Mouse (Mus musculus): ENCODE data around the gene Olfr170. TPM values are rescaled to one million over a fixed set of nuclear protein-coding genes. Genes with fewer than 3 reads are reported as not detected.
"Not testable (repeated sequence)": the region's sequence is repeated elsewhere in the genome, so short reads cannot be mapped to it uniquely, and the experiment has no call there.

Olfr170 gene
- polyA plus RNA-seq (2014; fragmentation: Nextera tagmentation; extraction: Ambion mirVana) = not detected in 2 replicates

DNA sequence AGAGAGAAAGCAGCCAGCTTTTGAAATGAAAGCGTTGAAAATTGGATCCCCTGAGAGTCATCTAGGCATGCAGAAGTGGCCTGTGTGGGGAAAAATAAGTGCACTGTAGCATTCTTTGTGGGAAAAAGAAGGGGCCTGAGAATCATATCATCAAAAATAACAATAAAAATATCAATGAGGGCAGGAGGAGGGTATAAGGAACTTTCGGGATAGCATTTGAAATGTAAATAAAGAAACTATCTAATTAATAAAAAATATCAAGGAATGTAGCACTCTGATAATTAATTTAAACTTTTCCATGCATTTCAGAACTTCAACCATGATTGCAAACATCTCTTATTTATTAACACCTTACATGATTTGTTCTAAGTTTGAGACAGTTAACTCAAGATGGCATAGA is at the start of gene Olfr170:
Gene Olfr170 (minus strand): TSS at position 101 of the 400 bp plus-strand sequence.
- not testable (repeated sequence) for H3K9me3 ChIP-seq (ENCODE audit: control insufficient read depth, low read length); ATAC-seq (ENCODE audit: low FRiP score, low TSS enrichment); H3K4me1 ChIP-seq (ENCODE audit: control insufficient read depth, insufficient read depth, low read length); H3K27ac ChIP-seq (ENCODE audit: low read depth, low read length); H3K9ac ChIP-seq (ENCODE audit: low read depth, low read length); H3K4me2 ChIP-seq (replicated peaks; ENCODE audit: low read depth, low read length); H3K36me3 ChIP-seq (ENCODE audit: control insufficient read depth, insufficient read depth, low read length); H3K27me3 ChIP-seq (ENCODE audit: control insufficient read depth, insufficient read depth, low read length); H3K4me3 ChIP-seq (ENCODE audit: low read length)
- 94% methylated on average over 2 of the region's 2 CpGs for WGBS

DNA sequence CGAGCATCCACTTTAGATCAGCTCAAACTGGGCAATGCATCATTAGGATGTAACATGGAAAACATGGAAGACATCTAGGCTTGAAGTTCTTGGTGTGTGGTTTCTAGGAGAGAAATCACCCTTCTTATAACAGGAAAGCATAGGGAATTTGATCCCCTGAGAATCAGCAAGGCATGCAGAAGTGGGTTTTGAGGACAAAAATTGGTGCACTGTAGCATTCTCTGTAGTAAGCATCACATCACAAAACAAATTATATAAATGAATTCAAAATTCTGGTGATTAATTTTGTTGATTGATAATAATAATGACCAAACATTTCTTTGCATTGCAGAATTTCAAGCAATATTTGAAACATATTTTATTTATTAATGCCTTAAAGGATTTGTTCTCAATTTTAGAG is 18.1 kb upstream of the Olfr170 start, which contains the start of gene Olfr171:
Gene Olfr171 (minus strand): TSS at position 101 of the 400 bp plus-strand sequence.
- Histone ChIP-seq H3K36me3 (ENCODE audit: control insufficient read depth, insufficient read depth, low read length) (no peaks in the 10 kb centered on the region), H3K9me3 (ENCODE audit: control insufficient read depth, low read length) (no peaks in the 10 kb centered on the region), H3K27ac (ENCODE audit: low read depth, low read length) (no peak within 1 kb of the TSS), H3K27me3 (ENCODE audit: control insufficient read depth, insufficient read depth, low read length) (no peaks in the 10 kb centered on the region), H3K4me3 (ENCODE audit: low read length) (no peak within 1 kb of the TSS), H3K4me2 (replicated peaks; ENCODE audit: low read depth, low read length) (no peak within 1 kb of the TSS), H3K9ac (ENCODE audit: low read depth, low read length) (no peak within 1 kb of the TSS), H3K4me1 (ENCODE audit: control insufficient read depth, insufficient read depth, low read length) (no peaks in the 10 kb centered on the region)
- no peak for ATAC-seq (ENCODE audit: low FRiP score, low TSS enrichment)
- 90% methylated on average over 1 of the region's 1 CpGs for WGBS

DNA sequence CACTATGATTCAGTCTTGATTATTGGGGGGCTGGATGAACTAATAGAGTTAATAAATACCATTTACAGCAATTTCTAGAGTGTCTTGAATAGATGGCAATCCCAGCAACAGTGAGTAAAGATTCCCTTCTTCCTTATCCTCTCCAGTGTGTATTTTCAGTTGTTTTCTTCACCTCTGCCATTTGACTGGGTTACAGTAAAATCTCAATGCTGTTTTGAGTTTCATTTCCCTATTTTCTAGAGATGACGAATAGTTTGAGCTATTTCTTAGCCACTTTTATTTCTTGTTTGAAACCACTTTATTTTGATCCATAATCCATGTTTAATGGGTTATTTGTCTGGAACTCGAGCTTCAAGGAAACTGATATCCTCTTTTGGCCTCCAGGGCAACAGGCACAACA is 8.5 kb downstream of the Olfr170 start:
- no peak for ATAC-seq (ENCODE audit: low FRiP score, low TSS enrichment)
- no peaks in the 10 kb centered on the region for H3K36me3 ChIP-seq (ENCODE audit: control insufficient read depth, insufficient read depth, low read length)
- H3K9me3 ChIP-seq (ENCODE audit: control insufficient read depth, low read length) = no peaks in the 10 kb centered on the region
- H3K4me2 ChIP-seq (replicated peaks; ENCODE audit: low read depth, low read length) = no peak overlapping the region
- 65% methylated on average over 2 of the region's 2 CpGs for WGBS
- H3K4me3 ChIP-seq (ENCODE audit: low read length) = no peak overlapping the region
- H3K27me3 ChIP-seq (ENCODE audit: control insufficient read depth, insufficient read depth, low read length) = no peaks in the 10 kb centered on the region
- no peaks in the 10 kb centered on the region for H3K4me1 ChIP-seq (ENCODE audit: control insufficient read depth, insufficient read depth, low read length)
- no peak overlapping the region for H3K27ac ChIP-seq (ENCODE audit: low read depth, low read length)
- H3K9ac ChIP-seq (ENCODE audit: low read depth, low read length) = no peak overlapping the region

DNA sequence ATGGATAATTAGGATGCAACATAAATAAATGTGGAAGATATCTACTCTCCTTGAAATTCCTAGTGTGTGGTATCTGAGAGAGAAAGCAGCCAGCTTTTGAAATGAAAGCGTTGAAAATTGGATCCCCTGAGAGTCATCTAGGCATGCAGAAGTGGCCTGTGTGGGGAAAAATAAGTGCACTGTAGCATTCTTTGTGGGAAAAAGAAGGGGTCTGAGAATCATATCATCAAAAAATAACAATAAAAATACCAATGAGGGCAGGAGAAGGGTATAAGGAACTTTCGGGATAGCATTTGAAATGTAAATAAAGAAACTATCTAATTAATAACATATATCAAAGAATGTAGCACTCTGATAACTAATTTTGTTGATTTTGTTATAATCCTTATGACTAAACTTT is 40.0 kb downstream of the Olfr170 start, which contains the start of gene Olfr169:
Gene Olfr169 (minus strand): TSS at position 101 of the 400 bp plus-strand sequence.
- H3K4me1 ChIP-seq (ENCODE audit: control insufficient read depth, insufficient read depth, low read length); H3K4me2 ChIP-seq (replicated peaks; ENCODE audit: low read depth, low read length); H3K27ac ChIP-seq (ENCODE audit: low read depth, low read length); H3K9me3 ChIP-seq (ENCODE audit: control insufficient read depth, low read length); H3K36me3 ChIP-seq (ENCODE audit: control insufficient read depth, insufficient read depth, low read length); H3K4me3 ChIP-seq (ENCODE audit: low read length); H3K9ac ChIP-seq (ENCODE audit: low read depth, low read length); ATAC-seq (ENCODE audit: low FRiP score, low TSS enrichment); H3K27me3 ChIP-seq (ENCODE audit: control insufficient read depth, insufficient read depth, low read length): not testable (repeated sequence)
- WGBS = 91% methylated on average over 2 of the region's 2 CpGs

Other genes with a start within 250 kb of the Olfr170 start
- gene Olfr165, start 188.7 kb downstream of the Olfr170 start, polyA plus RNA-seq (2014; fragmentation: Nextera tagmentation; extraction: Ambion mirVana) = not detected in 2 replicates
- gene Olfr166, start 128.2 kb downstream of the Olfr170 start, polyA plus RNA-seq (2014; fragmentation: Nextera tagmentation; extraction: Ambion mirVana) = not detected in 2 replicates
- not detected in 2 replicates for gene Olfr167, start 89.6 kb downstream of the Olfr170 start, polyA plus RNA-seq (2014; fragmentation: Nextera tagmentation; extraction: Ambion mirVana)
- gene Olfr168, start 76.3 kb downstream of the Olfr170 start, polyA plus RNA-seq (2014; fragmentation: Nextera tagmentation; extraction: Ambion mirVana) = not detected in 2 replicates
- not detected in 2 replicates for gene Olfr169, start 40.1 kb downstream of the Olfr170 start, polyA plus RNA-seq (2014; fragmentation: Nextera tagmentation; extraction: Ambion mirVana)
- not detected in 2 replicates for gene Olfr171, start 18.0 kb upstream of the Olfr170 start, polyA plus RNA-seq (2014; fragmentation: Nextera tagmentation; extraction: Ambion mirVana)
- gene Lamp3, start 94.5 kb upstream of the Olfr170 start, polyA plus RNA-seq (2014; fragmentation: Nextera tagmentation; extraction: Ambion mirVana) = 0.06 TPM in 1 of 2 replicates, not detected in the other
- gene B3gnt5, start 148.3 kb upstream of the Olfr170 start, polyA plus RNA-seq (2014; fragmentation: Nextera tagmentation; extraction: Ambion mirVana) = 15.5 and 21.9 TPM in 2 replicates

Data from kidney, embryonic 14.5 days (tissue).